Mouse (Mus musculus) stomach, embryonic 15.5 days (tissue): ENCODE measurements at regions not wholly inside any gene's neighbourhood (a gene's known extent, or its start where the extent isn't known, plus 50 kb on each side); places are given as distances from the start of the nearest gene placed in this dataset.

Experiments used
- ATAC-seq: fragments of 200-750 bp; cut with Nextera tagmentation; 2 replicates; pipeline ENCODE4 v1.8.0; 2017; ENCODE audit warnings: low read depth, moderate number of reproducible peaks, moderate TSS enrichment; ENCODE audit not compliant: insufficient read depth, low FRiP score
- H3K27ac ChIP-seq: fragments of 300-500 bp; sonication (generic); 2 replicates; pipeline ENCODE4 v1.5.1; 2015; ENCODE audit warnings: mild to moderate bottlenecking, inconsistent platforms
- H3K27me3 ChIP-seq: fragments of 300-500 bp; sonication (generic); replicated peaks from 2 replicates; pipeline ENCODE4 v1.6.1; 2015; ENCODE audit warnings: inconsistent platforms
- H3K36me3 ChIP-seq: fragments of 300-500 bp; sonication (generic); 2 replicates; pipeline ENCODE4 v1.6.1; 2015; ENCODE audit warnings: inconsistent platforms
- H3K4me1 ChIP-seq: fragments of 300-500 bp; sonication (generic); 2 replicates; pipeline ENCODE4 v1.6.1; 2015; ENCODE audit warnings: inconsistent platforms
- H3K4me2 ChIP-seq: fragments of 300-500 bp; sonication (generic); 2 replicates; pipeline ENCODE4 v1.6.1; 2015; ENCODE audit warnings: mild to moderate bottlenecking, inconsistent platforms
- H3K4me3 ChIP-seq: fragments of 300-500 bp; sonication (generic); replicated peaks from 2 replicates; pipeline ENCODE4 v1.5.1; 2015; ENCODE audit warnings: inconsistent platforms
- H3K9ac ChIP-seq: fragments of 300-500 bp; sonication (generic); 2 replicates; pipeline ENCODE4 v1.6.1; 2015; ENCODE audit warnings: inconsistent platforms
- H3K9me3 ChIP-seq: fragments of 300-500 bp; sonication (generic); 2 replicates; pipeline ENCODE4 v1.6.1; 2016; ENCODE audit warnings: inconsistent platforms
- WGBS: fragments of 180-500 bp; shearing (Covaris S2); methylation state at CpG from one replicate; pipeline ENCODE4 v1.1.7; 2015; 5-methylcytosine and 5-hydroxymethylcytosine counted together

DNA sequence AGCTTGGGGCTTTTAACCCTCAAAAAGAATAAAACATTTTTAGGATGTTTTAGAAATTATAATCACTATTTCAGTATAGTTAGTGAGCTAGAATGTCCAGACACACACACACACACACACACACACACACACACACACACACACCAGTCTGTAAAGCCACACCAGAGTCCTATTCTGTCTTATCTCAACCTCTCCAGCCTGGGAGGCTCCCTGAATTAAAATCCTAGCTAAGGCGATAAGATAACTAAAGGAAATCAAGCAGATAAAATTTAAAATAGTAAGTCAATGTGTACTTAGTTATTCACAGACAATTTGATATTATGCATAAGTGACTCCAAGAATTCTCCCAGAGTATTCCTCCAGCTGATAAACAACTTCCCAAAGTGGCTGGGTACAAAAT, 421.2 kb upstream of the Vstm2a start:
- ATAC-seq = no peak
- H3K36me3 ChIP-seq = no peaks in the 10 kb centered on the region
- WGBS = 82% methylated on average over 1 of the region's 1 CpGs

GRCm38 (mm10) chr11:15838640-15839226, 418.8 kb upstream of the Vstm2a start:
- no peak overlapping the region for H3K4me3 ChIP-seq
- no peaks in the 10 kb centered on the region for H3K27me3 ChIP-seq
- H3K4me1 ChIP-seq = no peaks in the 10 kb centered on the region
- no peak overlapping the region for H3K27ac ChIP-seq
- no peak overlapping the region for H3K4me2 ChIP-seq
- no peaks in the 10 kb centered on the region for H3K36me3 ChIP-seq
- no peak overlapping the region for H3K9ac ChIP-seq
- 79% methylated on average over 6 of the region's 6 CpGs for WGBS
- H3K9me3 ChIP-seq = no peaks in the 10 kb centered on the region
- ATAC-seq = peak; percentile 90; the same call in 1 of the 2 replicates

More for the DNA sequence above, 421.2 kb upstream of the Vstm2a start:
- Histone ChIP-seq H3K4me1 (no peaks in the 10 kb centered on the region), H3K27me3 (no peaks in the 10 kb centered on the region), H3K9me3 (no peaks in the 10 kb centered on the region), H3K27ac (no peak overlapping the region), H3K9ac (no peak overlapping the region), H3K4me3 (no peak overlapping the region), H3K4me2 (no peak overlapping the region)

GRCm38 (mm10) chr11:15839271-15839670, 418.3 kb upstream of the Vstm2a start:
- Histone ChIP-seq H3K36me3 (no peaks in the 10 kb centered on the region), H3K4me2 (no peak overlapping the region), H3K27ac (no peak overlapping the region), H3K4me3 (no peak overlapping the region), H3K9ac (no peak overlapping the region), H3K4me1 (no peaks in the 10 kb centered on the region), H3K9me3 (no peaks in the 10 kb centered on the region), H3K27me3 (no peaks in the 10 kb centered on the region)
- no peak for ATAC-seq

DNA sequence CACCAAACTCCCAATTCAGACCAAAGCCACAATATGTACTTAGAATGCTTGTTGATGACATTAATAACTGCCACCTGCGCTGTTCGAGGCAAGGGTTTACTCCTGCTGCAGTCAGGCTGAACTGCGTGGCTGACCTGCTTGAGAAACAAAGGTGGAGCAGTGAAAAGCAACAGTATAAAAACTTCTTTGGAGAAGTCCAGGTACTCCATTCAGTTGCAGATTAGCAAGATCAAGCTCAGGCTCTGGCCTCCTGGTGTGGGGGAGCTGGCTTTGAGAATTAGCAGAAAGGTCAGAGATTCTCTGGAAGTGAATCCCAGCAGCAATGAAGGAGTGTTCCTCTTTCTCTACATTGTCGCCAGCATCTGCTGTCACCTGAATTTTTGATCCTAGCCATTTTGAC, 378.4 kb upstream of the Vstm2a start:
- Histone ChIP-seq H3K9me3 (no peaks in the 10 kb centered on the region), H3K27me3 (no peaks in the 10 kb centered on the region), H3K36me3 (no peaks in the 10 kb centered on the region), H3K4me2 (no peak overlapping the region), H3K4me3 (no peak overlapping the region), H3K9ac (no peak overlapping the region), H3K27ac (no peak overlapping the region), H3K4me1 (no peaks in the 10 kb centered on the region)
- 66% methylated on average over 4 of the region's 4 CpGs for WGBS
- ATAC-seq = no peak
